Mouse (Mus musculus) limb, embryonic 15.5 days (tissue): ENCODE data around the gene Rpl10l. TPM values are rescaled to one million over a fixed set of nuclear protein-coding genes. Genes with fewer than 3 reads are reported as not detected.

Experiments
- ATAC-seq: fragments of 200-750 bp; cut with Nextera tagmentation; 2 replicates; pipeline ENCODE4 v1.8.0; 2017; ENCODE audit warnings: low read depth, moderate TSS enrichment; ENCODE audit not compliant: insufficient number of reproducible peaks, low FRiP score, low TSS enrichment
- H3K27ac ChIP-seq: fragments of 300-500 bp; sonication (generic); 2 replicates; pipeline ENCODE4 v1.5.1; 2015; ENCODE audit warnings: moderate library complexity, mild to moderate bottlenecking, inconsistent platforms
- H3K27me3 ChIP-seq: fragments of 300-500 bp; sonication (generic); 2 replicates; pipeline ENCODE4 v1.6.1; 2015; ENCODE audit warnings: inconsistent platforms
- H3K36me3 ChIP-seq: fragments of 300-500 bp; sonication (generic); 2 replicates; pipeline ENCODE4 v1.6.1; 2015; ENCODE audit warnings: inconsistent platforms
- H3K4me1 ChIP-seq: fragments of 300-500 bp; sonication (generic); 2 replicates; pipeline ENCODE4 v1.6.1; 2015; ENCODE audit warnings: inconsistent platforms
- H3K4me2 ChIP-seq: fragments of 300-500 bp; sonication (generic); 2 replicates; pipeline ENCODE4 v1.6.1; 2015; ENCODE audit warnings: mild to moderate bottlenecking, inconsistent platforms
- H3K4me3 ChIP-seq: fragments of 300-500 bp; sonication (generic); 2 replicates; pipeline ENCODE4 v1.5.1; 2015; ENCODE audit warnings: mild to moderate bottlenecking, inconsistent platforms
- H3K9ac ChIP-seq: fragments of 300-500 bp; sonication (generic); 2 replicates; pipeline ENCODE4 v1.6.1; 2015; ENCODE audit warnings: inconsistent platforms
- H3K9me3 ChIP-seq: fragments of 300-500 bp; sonication (generic); 2 replicates; pipeline ENCODE4 v1.6.1; 2016; ENCODE audit warnings: inconsistent platforms
- WGBS: fragments of 180-500 bp; shearing (Covaris S2); methylation state at CpG from one replicate; pipeline ENCODE4 v1.1.7; 2015; 5-methylcytosine and 5-hydroxymethylcytosine counted together
- polyA plus RNA-seq: library from polyadenylated mRNA; unstranded; fragments of >200 nt; fragmentation: Nextera tagmentation; extraction: Ambion mirVana; gene quantifications from 2 replicates; pipeline ENCODE4 v1.2.1, GENCODE M21; 2015

The Rpl10l gene
- polyA plus RNA-seq: not detected in 2 replicates

- Histone ChIP-seq H3K4me3 (no peak within 1 kb of the TSS), H3K36me3 (no peaks in the 10 kb centered on the region), H3K4me2 (no peak within 1 kb of the TSS), H3K27me3 (no peaks in the 10 kb centered on the region), H3K27ac (no peak within 1 kb of the TSS), H3K9me3 (no peaks in the 10 kb centered on the region; the same call in 1 of the 2 replicates), H3K4me1 (no peaks in the 10 kb centered on the region), H3K9ac (no peak within 1 kb of the TSS)
- WGBS: 98% methylated on average over 44 of the region's 44 CpGs
- no peak for ATAC-seq
Observed at GRCm38 (mm10) chr12:66283991-66284622, at the start of gene Rpl10l. Rpl10l (minus strand) TSS chr12:66284401.

GRCm38 (mm10) chr12:66275890-66276289 is 8.3 kb downstream of the Rpl10l start:
- no peak for ATAC-seq
- Histone ChIP-seq H3K4me3 (no peak overlapping the region), H3K9ac (no peak overlapping the region), H3K9me3 (no peaks in the 10 kb centered on the region), H3K27ac (no peak overlapping the region), H3K4me1 (no peaks in the 10 kb centered on the region), H3K36me3 (no peaks in the 10 kb centered on the region), H3K27me3 (no peaks in the 10 kb centered on the region), H3K4me2 (no peak overlapping the region)
- 77% methylated on average over 3 of the region's 3 CpGs for WGBS

- Histone ChIP-seq H3K9ac (no peak overlapping the region), H3K4me3 (no peak overlapping the region), H3K9me3 (no peaks in the 10 kb centered on the region), H3K27ac (no peak overlapping the region), H3K4me1 (no peaks in the 10 kb centered on the region), H3K36me3 (no peaks in the 10 kb centered on the region), H3K27me3 (no peaks in the 10 kb centered on the region), H3K4me2 (no peak overlapping the region)
- no peak for ATAC-seq
- 82% methylated on average over 6 of the region's 6 CpGs for WGBS
Observed at GRCm38 (mm10) chr12:66245461-66246099, 38.6 kb downstream of the Rpl10l start.

- 75% methylated on average over 3 of the region's 3 CpGs for WGBS
- H3K4me1 ChIP-seq: no peaks in the 10 kb centered on the region
- no peaks in the 10 kb centered on the region for H3K27me3 ChIP-seq
- no peak overlapping the region for H3K4me3 ChIP-seq
- no peaks in the 10 kb centered on the region for H3K36me3 ChIP-seq
- H3K9ac ChIP-seq: no peak overlapping the region
- H3K9me3 ChIP-seq: no peaks in the 10 kb centered on the region
- H3K4me2 ChIP-seq: no peak overlapping the region
- H3K27ac ChIP-seq: no peak overlapping the region
- ATAC-seq: no peak
Observed at GRCm38 (mm10) chr12:66234158-66234557, 50.0 kb downstream of the Rpl10l start.
